ENCODE assay signal across 8 mouse cellular contexts in the genomic region with DNA sequence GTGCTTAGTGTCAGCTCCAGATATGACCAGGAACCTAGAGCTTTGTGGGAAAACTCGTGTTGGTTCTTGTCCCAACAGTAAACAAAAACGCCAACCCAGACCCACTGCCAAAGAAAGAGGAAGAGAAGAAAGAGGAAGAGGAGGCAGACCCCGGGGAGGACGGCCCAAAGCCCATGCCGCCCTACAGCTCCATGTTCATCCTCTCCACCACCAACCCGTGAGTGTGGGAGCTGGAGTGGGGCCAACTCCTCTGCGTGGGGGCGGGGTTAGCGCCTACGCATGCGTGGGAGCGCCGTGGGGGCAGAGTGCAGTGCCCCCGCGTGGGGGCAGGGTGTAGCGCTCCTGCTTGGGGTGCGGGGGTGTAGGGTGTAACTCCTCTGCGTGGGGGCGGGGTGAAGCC.
A peak's percentile ranks its signal among the peaks of the same experiment; 100 is the strongest.
DNase-seq lines count a peak whose midpoint lies in the region.

No protein-coding gene starts in this region.

- 0 out of 2 replicates have a peak overlapping the region, but pooled peaks have one; percentile 1 for H3K27ac ChIP-seq in macrophage

- no peaks in the 10 kb centered on the region for H3K79me2 ChIP-seq in macrophage (ENCODE audit: inconsistent target)

- no peaks in the 10 kb centered on the region for H3K36me3 ChIP-seq in macrophage (ENCODE audit: inconsistent target)

- peak; percentile 63 for DNase-seq in cerebellum, adult 9-11 months
- no peak for DNase-seq in cerebellum, adult 9-10 months
- DNase-seq in spleen, postnatal 4 days (ENCODE audit: low spot score in 2 of 2): peak; percentile 54 to 78
- no peak for DNase-seq in spleen, adult 12 weeks (ENCODE audit: low spot score)
- DNase-seq in Muller cell, postnatal 12 days (ENCODE audit: inconsistent ontology term): no peak
- no peak for DNase-seq in spleen, postnatal 36 days (ENCODE audit: low spot score in 2 of 2)
- DNase-seq in urinary bladder, adult 18-20 months (ENCODE audit: low spot score in 2 of 2): no peak

- 15% methylated on average over 19 of the region's 19 CpGs for whole genome bisulfite sequencing in macrophage (ENCODE audit: missing documents)

- no peak overlapping the region for H3K4me3 ChIP-seq in macrophage (ENCODE audit: inconsistent target)

Comparison
In these comparisons a context has a peak if more than half of its experiments do, and no peak if none do; other contexts are left out.
1. DNase-seq: peak in cerebellum, adult 9-11 months (single experiment) and spleen, postnatal 4 days (2 of 2); none in cerebellum, adult 9-10 months (single experiment), spleen, adult 12 weeks (single experiment), Muller cell, postnatal 12 days (single experiment), spleen, postnatal 36 days (0 of 2) and urinary bladder, adult 18-20 months (0 of 2).